Mouse (Mus musculus) forebrain, embryonic 11.5 days (tissue): ENCODE data around the gene AL607142.1. TPM values are rescaled to one million over a fixed set of nuclear protein-coding genes. Genes with fewer than 3 reads are reported as not detected.

Source experiments
- ATAC-seq: fragments of 200-750 bp; cut with Nextera tagmentation; replicated peaks from 2 replicates; pipeline ENCODE4 v1.8.0; 2017; ENCODE audit warnings: moderate TSS enrichment; ENCODE audit not compliant: low FRiP score
- DNase-seq: peaks from one replicate; pipeline ENCODE4 v3.0.0-alpha.2; 2017; ENCODE audit warnings: low spot score
- H3K27ac ChIP-seq: fragments of 300-500 bp; sonication (generic); 2 replicates; pipeline ENCODE4 v1.5.1; 2014; ENCODE audit warnings: low read depth, low read length
- H3K27me3 ChIP-seq: fragments of 300-500 bp; sonication (generic); 2 replicates; pipeline ENCODE4 v1.6.1; 2014; ENCODE audit warnings: mild to moderate bottlenecking, low read length, mixed read lengths; ENCODE audit not compliant: control insufficient read depth, insufficient read depth
- H3K36me3 ChIP-seq: fragments of 300-500 bp; sonication (generic); 2 replicates; pipeline ENCODE4 v1.6.1; 2014; ENCODE audit warnings: mild to moderate bottlenecking, low read length, moderate library complexity, mixed read lengths; ENCODE audit not compliant: control insufficient read depth, insufficient read depth
- H3K4me1 ChIP-seq: fragments of 300-500 bp; sonication (generic); replicated peaks from 2 replicates; pipeline ENCODE4 v1.6.1; 2014; ENCODE audit warnings: low read length, mixed read lengths; ENCODE audit not compliant: control insufficient read depth, insufficient read depth
- H3K4me2 ChIP-seq: fragments of 300-500 bp; sonication (generic); 2 replicates; pipeline ENCODE4 v1.6.1; 2014; ENCODE audit warnings: low read depth, mild to moderate bottlenecking, low read length, moderate library complexity, mixed read lengths; ENCODE audit not compliant: severe bottlenecking
- H3K4me3 ChIP-seq: fragments of 300-500 bp; sonication (generic); 2 replicates; pipeline ENCODE4 v1.5.1; 2014; ENCODE audit warnings: low read depth, low read length
- H3K9ac ChIP-seq: fragments of 300-500 bp; sonication (generic); 2 replicates; pipeline ENCODE4 v1.6.1; 2014; ENCODE audit warnings: low read length
- H3K9me3 ChIP-seq: fragments of 300-500 bp; sonication (generic); 2 replicates; pipeline ENCODE4 v1.6.1; 2016; ENCODE audit warnings: low read length, mixed read lengths; ENCODE audit not compliant: control insufficient read depth
- WGBS: fragments of 180-500 bp; shearing (Covaris S2); extraction: QIAGEN DNeasy Blood & Tissue Kit; methylation state at CpG from one replicate; pipeline ENCODE4 v1.1.7; 2014; 5-methylcytosine and 5-hydroxymethylcytosine counted together
- polyA plus RNA-seq: library from polyadenylated mRNA; unstranded; fragments of >200 nt; fragmentation: Nextera tagmentation; extraction: Ambion mirVana; gene quantifications from 2 replicates; pipeline ENCODE4 v1.2.1, GENCODE M21; 2014

AL607142.1 gene
- polyA plus RNA-seq, 1 experiment from 2014 or later: not detected

GRCm38 (mm10) chr4:120071411-120071810 is 6.6 kb downstream of the AL607142.1 start:
- H3K27me3 ChIP-seq: no peaks in the 10 kb centered on the region
- no peaks in the 10 kb centered on the region for H3K9me3 ChIP-seq
- H3K36me3 ChIP-seq: no peaks in the 10 kb centered on the region
- no peak overlapping the region for H3K4me3 ChIP-seq
- no peaks in the 10 kb centered on the region for H3K4me1 ChIP-seq
- WGBS: 74% methylated on average over 3 of the region's 3 CpGs
- ATAC-seq (no peak), DNase-seq (no peak)
- H3K27ac ChIP-seq: no peak overlapping the region
- no peak overlapping the region for H3K4me2 ChIP-seq
- H3K9ac ChIP-seq: no peak overlapping the region

- Histone ChIP-seq H3K9me3 (no peaks in the 10 kb centered on the region), H3K27me3 (no peaks in the 10 kb centered on the region), H3K36me3 (no peaks in the 10 kb centered on the region), H3K4me3 (no peak overlapping the region), H3K27ac (no peak overlapping the region), H3K9ac (no peak overlapping the region), H3K4me1 (no peaks in the 10 kb centered on the region), H3K4me2 (no peak overlapping the region)
- DNase-seq: no peak
- ATAC-seq: no peak
- WGBS: 61% methylated on average over 15 of the region's 15 CpGs
Observed at GRCm38 (mm10) chr4:120071842-120072507, 7.2 kb downstream of the AL607142.1 start.

- WGBS: 60% methylated on average over 5 of the region's 5 CpGs
- Histone ChIP-seq H3K4me3 (no peak overlapping the region), H3K9me3 (no peaks in the 10 kb centered on the region), H3K4me1 (no peaks in the 10 kb centered on the region), H3K9ac (no peak overlapping the region), H3K36me3 (no peaks in the 10 kb centered on the region), H3K27me3 (no peaks in the 10 kb centered on the region), H3K27ac (no peak overlapping the region), H3K4me2 (no peak overlapping the region)
- ATAC-seq: no peak
- no peak for DNase-seq
Observed at GRCm38 (mm10) chr4:120074061-120074460, 9.3 kb downstream of the AL607142.1 start.

GRCm38 (mm10) chr4:120077322-120077721 is 12.5 kb downstream of the AL607142.1 start:
- no peak overlapping the region for H3K27ac ChIP-seq
- H3K9ac ChIP-seq: no peak overlapping the region
- ATAC-seq (no peak), DNase-seq (no peak)
- no peaks in the 10 kb centered on the region for H3K9me3 ChIP-seq
- H3K4me1 ChIP-seq: no peaks in the 10 kb centered on the region
- no peaks in the 10 kb centered on the region for H3K27me3 ChIP-seq
- no peaks in the 10 kb centered on the region for H3K36me3 ChIP-seq
- no peak overlapping the region for H3K4me2 ChIP-seq
- 88% methylated on average over 8 of the region's 8 CpGs for WGBS
- H3K4me3 ChIP-seq: no peak overlapping the region

GRCm38 (mm10) chr4:120082527-120082926 is 17.7 kb downstream of the AL607142.1 start:
- ATAC-seq (no peak), DNase-seq (no peak)
- WGBS: 92% methylated on average over 5 of the region's 5 CpGs
- H3K9me3 ChIP-seq: no peaks in the 10 kb centered on the region
- no peak overlapping the region for H3K27ac ChIP-seq
- no peak overlapping the region for H3K4me2 ChIP-seq
- H3K9ac ChIP-seq: no peak overlapping the region
- no peak overlapping the region for H3K4me3 ChIP-seq
- H3K36me3 ChIP-seq: no peaks in the 10 kb centered on the region
- H3K27me3 ChIP-seq: no peaks in the 10 kb centered on the region
- H3K4me1 ChIP-seq: no peaks in the 10 kb centered on the region

GRCm38 (mm10) chr4:120083700-120084099 is 18.9 kb downstream of the AL607142.1 start:
- Histone ChIP-seq H3K9me3 (no peaks in the 10 kb centered on the region), H3K36me3 (no peaks in the 10 kb centered on the region), H3K27ac (no peak overlapping the region), H3K27me3 (no peaks in the 10 kb centered on the region), H3K4me2 (no peak overlapping the region), H3K4me3 (no peak overlapping the region), H3K4me1 (no peaks in the 10 kb centered on the region), H3K9ac (no peak overlapping the region)
- no peak for ATAC-seq
- 84% methylated on average over 3 of the region's 3 CpGs for WGBS
- no peak for DNase-seq

GRCm38 (mm10) chr4:120089536-120089935 is 24.7 kb downstream of the AL607142.1 start:
- no peak for DNase-seq
- ATAC-seq: no peak
- H3K9ac ChIP-seq: no peak overlapping the region
- no peak overlapping the region for H3K4me2 ChIP-seq
- H3K27ac ChIP-seq: no peak overlapping the region
- no peaks in the 10 kb centered on the region for H3K27me3 ChIP-seq
- WGBS: 88% methylated on average over 8 of the region's 8 CpGs
- H3K9me3 ChIP-seq: no peaks in the 10 kb centered on the region
- no peaks in the 10 kb centered on the region for H3K36me3 ChIP-seq
- H3K4me3 ChIP-seq: no peak overlapping the region
- H3K4me1 ChIP-seq: no peaks in the 10 kb centered on the region

- WGBS: 93% methylated on average over 1 of the region's 1 CpGs
- DNase-seq (no peak), ATAC-seq (no peak)
Observed at GRCm38 (mm10) chr4:120091997-120092783, 27.4 kb downstream of the AL607142.1 start.

More at GRCm38 (mm10) chr4:120091997-120092783, 27.4 kb downstream of the AL607142.1 start:
- Histone ChIP-seq H3K4me2 (no peak overlapping the region), H3K4me3 (no peak overlapping the region), H3K4me1 (no peaks in the 10 kb centered on the region), H3K36me3 (no peaks in the 10 kb centered on the region), H3K9me3 (no peaks in the 10 kb centered on the region), H3K9ac (no peak overlapping the region), H3K27ac (no peak overlapping the region), H3K27me3 (no peaks in the 10 kb centered on the region)
